Mouse (Mus musculus) embryonic facial prominence, embryonic 10.5 days (tissue): ENCODE measurements around the gene Pramel6. TPM values are rescaled to one million over a fixed set of nuclear protein-coding genes. Genes with fewer than 3 reads are reported as not detected.
"Not testable (repeated sequence)": the region's sequence is repeated elsewhere in the genome, so short reads cannot be mapped to it uniquely, and the experiment has no call there.

Source experiments
- DNase-seq: peaks from one replicate; pipeline ENCODE4 v3.0.0-alpha.2; 2017; ENCODE audit warnings: low spot score
- H3K27ac ChIP-seq: fragments of 300-500 bp; sonication (generic); replicated peaks from 2 replicates; pipeline ENCODE4 v1.5.1; 2016; ENCODE audit warnings: mild to moderate bottlenecking
- H3K27me3 ChIP-seq: fragments of 300-500 bp; sonication (generic); replicated peaks from 2 replicates; pipeline ENCODE4 v1.6.1; 2016; ENCODE audit warnings: low read depth, mild to moderate bottlenecking; ENCODE audit not compliant: poor library complexity, severe bottlenecking
- H3K36me3 ChIP-seq: fragments of 300-500 bp; sonication (generic); replicated peaks from 2 replicates; pipeline ENCODE4 v1.6.1; 2016; ENCODE audit warnings: mild to moderate bottlenecking, moderate library complexity
- H3K4me1 ChIP-seq: fragments of 300-500 bp; sonication (generic); 2 replicates; pipeline ENCODE4 v1.6.1; 2016
- H3K4me3 ChIP-seq: fragments of 300-500 bp; sonication (generic); 2 replicates; pipeline ENCODE4 v1.5.1; 2016; ENCODE audit warnings: mild to moderate bottlenecking, moderate library complexity
- H3K9me3 ChIP-seq: fragments of 300-500 bp; sonication (generic); 2 replicates; pipeline ENCODE4 v1.6.1; 2016; ENCODE audit warnings: mild to moderate bottlenecking
- WGBS: fragments of 180-500 bp; shearing (Covaris S2); methylation state at CpG from one replicate; pipeline ENCODE4 v1.1.7; 2016; 5-methylcytosine and 5-hydroxymethylcytosine counted together
- polyA plus RNA-seq: library from polyadenylated mRNA; unstranded; fragments of >200 nt; fragmentation: Nextera tagmentation; extraction: Ambion mirVana; gene quantifications from 2 replicates; pipeline ENCODE4 v1.2.1, GENCODE M21; 2016

Gene Pramel6
- polyA plus RNA-seq: not detected in 2 replicates

- no peaks in the 10 kb centered on the region for H3K27me3 ChIP-seq
- no peaks in the 10 kb centered on the region for H3K9me3 ChIP-seq
- DNase-seq: no peak
- H3K27ac ChIP-seq: no peak within 1 kb of the TSS
- H3K4me3 ChIP-seq: no peak within 1 kb of the TSS
- no peaks in the 10 kb centered on the region for H3K4me1 ChIP-seq
- 92% methylated on average over 6 of the region's 6 CpGs for WGBS
- H3K36me3 ChIP-seq: no peaks in the 10 kb centered on the region
These were observed at the start of gene Pramel6 for GRCm38 (mm10) chr2:87506265-87506664. TSS of gene Pramel6 (plus strand) at chr2:87506565.

- Histone ChIP-seq H3K4me1 (no peaks in the 10 kb centered on the region), H3K9me3 (no peaks in the 10 kb centered on the region), H3K27ac (no peak overlapping the region), H3K36me3 (no peaks in the 10 kb centered on the region), H3K4me3 (no peak overlapping the region), H3K27me3 (no peaks in the 10 kb centered on the region)
- no peak for DNase-seq
- 91% methylated on average over 4 of the region's 4 CpGs for WGBS
These were observed 44.6 kb upstream of the Pramel6 start for GRCm38 (mm10) chr2:87461769-87462168.

GRCm38 (mm10) chr2:87480207-87480606, 26.2 kb upstream of the Pramel6 start:
- Histone ChIP-seq H3K27me3 (no peaks in the 10 kb centered on the region), H3K36me3 (no peaks in the 10 kb centered on the region), H3K4me1 (no peaks in the 10 kb centered on the region), H3K4me3 (no peak overlapping the region), H3K27ac (no peak overlapping the region), H3K9me3 (no peaks in the 10 kb centered on the region)
- no peak for DNase-seq

GRCm38 (mm10) chr2:87481158-87481557, 25.2 kb upstream of the Pramel6 start:
- H3K27ac ChIP-seq: no peak overlapping the region
- no peaks in the 10 kb centered on the region for H3K27me3 ChIP-seq
- no peaks in the 10 kb centered on the region for H3K4me1 ChIP-seq
- no peaks in the 10 kb centered on the region for H3K36me3 ChIP-seq
- H3K9me3 ChIP-seq: no peaks in the 10 kb centered on the region
- DNase-seq: no peak
- no peak overlapping the region for H3K4me3 ChIP-seq
- WGBS: 89% methylated on average over 4 of the region's 4 CpGs

GRCm38 (mm10) chr2:87482276-87482675, 24.1 kb upstream of the Pramel6 start:
- Histone ChIP-seq H3K27ac (no peak overlapping the region), H3K27me3 (no peaks in the 10 kb centered on the region), H3K36me3 (no peaks in the 10 kb centered on the region), H3K4me1 (no peaks in the 10 kb centered on the region), H3K9me3 (no peaks in the 10 kb centered on the region), H3K4me3 (no peak overlapping the region)
- WGBS: 80% methylated on average over 2 of the region's 2 CpGs
- DNase-seq: no peak

- not testable (repeated sequence) for DNase-seq, H3K27me3 ChIP-seq, H3K36me3 ChIP-seq, H3K27ac ChIP-seq, H3K4me1 ChIP-seq, H3K4me3 ChIP-seq, H3K9me3 ChIP-seq
- 94% methylated on average over 4 of the region's 5 CpGs for WGBS
These were observed 9.4 kb upstream of the Pramel6 start, which contains the start of gene Pramel7 for GRCm38 (mm10) chr2:87496993-87497392. TSS of gene Pramel7 (minus strand) at chr2:87497093.

- Histone ChIP-seq H3K4me1 (no peaks in the 10 kb centered on the region), H3K4me3 (no peak overlapping the region), H3K36me3 (no peaks in the 10 kb centered on the region), H3K27me3 (no peaks in the 10 kb centered on the region), H3K27ac (no peak overlapping the region), H3K9me3 (no peaks in the 10 kb centered on the region)
- whole genome bisulfite sequencing: 85% methylated on average over 2 of the region's 2 CpGs
- DNase-seq: no peak
These were observed 8.7 kb downstream of the Pramel6 start for GRCm38 (mm10) chr2:87515046-87515445.

GRCm38 (mm10) chr2:87515457-87516060, 9.2 kb downstream of the Pramel6 start:
- 83% methylated on average over 8 of the region's 8 CpGs for WGBS
- H3K27ac ChIP-seq: no peak overlapping the region
- no peaks in the 10 kb centered on the region for H3K27me3 ChIP-seq
- no peaks in the 10 kb centered on the region for H3K9me3 ChIP-seq
- no peaks in the 10 kb centered on the region for H3K36me3 ChIP-seq
- no peak overlapping the region for H3K4me3 ChIP-seq
- no peaks in the 10 kb centered on the region for H3K4me1 ChIP-seq
- no peak for DNase-seq

- Histone ChIP-seq H3K4me1 (no peaks in the 10 kb centered on the region), H3K27me3 (no peaks in the 10 kb centered on the region), H3K36me3 (no peaks in the 10 kb centered on the region), H3K4me3 (no peak overlapping the region), H3K9me3 (no peaks in the 10 kb centered on the region), H3K27ac (no peak overlapping the region)
- 90% methylated on average over 3 of the region's 3 CpGs for WGBS
- DNase-seq: no peak
These were observed 10.2 kb downstream of the Pramel6 start for GRCm38 (mm10) chr2:87516581-87516980.

GRCm38 (mm10) chr2:87520651-87521050, 14.3 kb downstream of the Pramel6 start:
- H3K27ac ChIP-seq: no peak overlapping the region
- no peaks in the 10 kb centered on the region for H3K36me3 ChIP-seq
- H3K9me3 ChIP-seq: no peaks in the 10 kb centered on the region
- no peaks in the 10 kb centered on the region for H3K27me3 ChIP-seq
- WGBS: 91% methylated on average over 4 of the region's 4 CpGs
- no peak for DNase-seq
- H3K4me1 ChIP-seq: no peaks in the 10 kb centered on the region
- no peak overlapping the region for H3K4me3 ChIP-seq

- peak; percentile 33 for DNase-seq
- 39% methylated on average over 39 of the region's 39 CpGs for WGBS
- peak overlapping the region; percentile 37; the same call in 1 of the 2 replicates for H3K4me3 ChIP-seq
These were observed 19.7 kb downstream of the Pramel6 start for GRCm38 (mm10) chr2:87525899-87526616.

GRCm38 (mm10) chr2:87531496-87531895, 25.1 kb downstream of the Pramel6 start, which contains the start of gene Olfr153:
TSS of gene Olfr153 (plus strand) at chr2:87531796.
- Histone ChIP-seq H3K4me3 (no peak within 1 kb of the TSS), H3K27me3 (no peaks in the 10 kb centered on the region), H3K4me1 (no peaks in the 10 kb centered on the region), H3K36me3 (no peaks in the 10 kb centered on the region), H3K27ac (no peak within 1 kb of the TSS), H3K9me3 (no peaks in the 10 kb centered on the region)
- no peak for DNase-seq

More at GRCm38 (mm10) chr2:87525899-87526616, 19.7 kb downstream of the Pramel6 start:
- H3K27ac ChIP-seq, H3K9me3 ChIP-seq, H3K27me3 ChIP-seq, H3K36me3 ChIP-seq, H3K4me1 ChIP-seq: not testable (repeated sequence)

GRCm38 (mm10) chr2:87534826-87535225, 28.5 kb downstream of the Pramel6 start:
- 67% methylated on average over 2 of the region's 2 CpGs for WGBS
- no peak for DNase-seq

More at GRCm38 (mm10) chr2:87534826-87535225, 28.5 kb downstream of the Pramel6 start:
- Histone ChIP-seq H3K27me3 (no peaks in the 10 kb centered on the region), H3K4me1 (no peaks in the 10 kb centered on the region), H3K4me3 (no peak overlapping the region), H3K27ac (no peak overlapping the region), H3K36me3 (no peaks in the 10 kb centered on the region), H3K9me3 (no peaks in the 10 kb centered on the region)
